Mouse (Mus musculus): ENCODE results near the gene Vmn1r236. TPM values are rescaled to one million over a fixed set of nuclear protein-coding genes. Genes with fewer than 3 reads are reported as not detected.
A peak's percentile ranks its signal among the peaks of the same experiment; 100 is the strongest.

The Vmn1r236 gene
- total and polyA plus RNA-seq, 3 experiments, result 0.01 TPM; not detected in 2

DNA sequence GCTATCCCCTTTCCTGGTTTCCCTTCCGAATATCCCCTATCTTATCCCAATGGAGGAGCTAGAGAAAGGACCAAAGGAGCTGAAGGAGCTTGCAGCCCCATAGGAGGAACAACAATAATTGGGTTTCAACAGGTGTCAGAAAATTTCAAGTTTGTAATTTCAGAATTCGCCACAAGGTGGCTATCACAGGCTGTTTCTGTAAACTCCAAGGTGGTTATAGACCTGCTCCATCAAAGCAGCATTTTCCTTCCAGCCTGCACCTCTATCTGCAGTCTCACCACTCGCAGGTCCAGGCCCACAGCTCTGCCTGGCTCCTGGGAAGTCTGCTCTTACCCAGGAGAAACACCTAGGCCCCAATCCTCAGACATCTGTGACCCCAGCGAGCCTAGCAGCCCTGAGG, 10.6 kb upstream of the Vmn1r236 start:
- Histone ChIP-seq H3K9ac (ENCODE audit: control insufficient read depth, low read depth, low read length, poor library complexity, severe bottlenecking) (no peak overlapping the region), H3K27me3 (ENCODE audit: control insufficient read depth in 1 of 2, insufficient read depth in 2 of 2, low read length in 2 of 2) (peaks cover 0 to 11% of the 10 kb centered on the region in 2 experiments; a peak in 3 of 4 replicates), H3K9me3 (replicated peaks; ENCODE audit: insufficient read depth, low read length) (no peaks in the 10 kb centered on the region), H3K27ac (ENCODE audit: control insufficient read depth, low read depth, low read length) (no peak overlapping the region), H3K4me3 (ENCODE audit: control insufficient read depth in 1 of 2, insufficient read depth in 1 of 2, low read depth in 2 of 2, low read length in 2 of 2) (no peak overlapping the region), H3K36me3 (ENCODE audit: control insufficient read depth in 1 of 2, insufficient read depth in 2 of 2, low read length in 2 of 2) (no peaks in the 10 kb centered on the region), H3K4me1 (ENCODE audit: control insufficient read depth in 1 of 2, insufficient read depth in 2 of 2, low read length in 2 of 2) (no peaks in the 10 kb centered on the region), H3K79me2 (ENCODE audit: control insufficient read depth, insufficient read depth, low read length, poor library complexity) (no peaks in the 10 kb centered on the region)
- TF ChIP-seq ZC3H11A (IDR thresholded peaks at IDR 0.05; ENCODE audit: low read depth, low read length) (peak; percentile 82), RCOR1 (IDR thresholded peaks at IDR 0.05; ENCODE audit: low read depth, low read length) (no peak), USF1 (IDR thresholded peaks at IDR 0.05; ENCODE audit: low read depth, low read length) (no peak), CHD1 (IDR thresholded peaks at IDR 0.05; ENCODE audit: low read depth, low read length) (no peak), MYC (IDR thresholded peaks at IDR 0.05; ENCODE audit: low read depth, low read length) (no peak), MAFK (IDR thresholded peaks at IDR 0.05; ENCODE audit: borderline replicate concordance, low read depth, low read length) (no peak), RAD21 (IDR thresholded peaks at IDR 0.05; ENCODE audit: low read depth, low read length) (peak; percentile 80), CTCF (IDR thresholded peaks at IDR 0.05 in 2 of 3, conservative IDR thresholded peaks at IDR 0.05 in 1 of 3; ENCODE audit: control insufficient read depth in 1 of 3, insufficient read depth in 1 of 3, low read depth in 2 of 3, low read length in 3 of 3, poor library complexity in 1 of 3, severe bottlenecking in 1 of 3) (peak; percentile 26 to 83 (median 38); a peak in 5 of 6 replicates), HCFC1 (IDR thresholded peaks at IDR 0.05; ENCODE audit: low read depth, low read length) (no peak), UBTF (IDR thresholded peaks at IDR 0.05; ENCODE audit: borderline replicate concordance, insufficient read depth, low read depth, low read length) (no peak), SMC3 (IDR thresholded peaks at IDR 0.05; ENCODE audit: low read depth, low read length) (peak; percentile 96)
- DNase-seq (ENCODE audit: low read depth, low spot score), result peak; percentile 81

- Histone ChIP-seq H3K27me3 (ENCODE audit: control insufficient read depth in 1 of 2, insufficient read depth in 2 of 2, low read length in 2 of 2) (no peaks in the 10 kb centered on the region), H3K9me3 (replicated peaks; ENCODE audit: insufficient read depth, low read length) (no peaks in the 10 kb centered on the region), H3K4me1 (ENCODE audit: control insufficient read depth in 1 of 2, insufficient read depth in 2 of 2, low read length in 2 of 2) (no peaks in the 10 kb centered on the region), H3K4me3 (ENCODE audit: control insufficient read depth in 1 of 2, insufficient read depth in 1 of 2, low read depth in 2 of 2, low read length in 2 of 2) (no peak overlapping the region), H3K36me3 (ENCODE audit: control insufficient read depth in 1 of 2, insufficient read depth in 2 of 2, low read length in 2 of 2) (no peaks in the 10 kb centered on the region), H3K9ac (ENCODE audit: control insufficient read depth, low read depth, low read length, poor library complexity, severe bottlenecking) (no peak overlapping the region), H3K79me2 (ENCODE audit: control insufficient read depth, insufficient read depth, low read length, poor library complexity) (no peaks in the 10 kb centered on the region), H3K27ac (ENCODE audit: control insufficient read depth, low read depth, low read length) (no peak overlapping the region)
- TF ChIP-seq CHD2 (IDR thresholded peaks at IDR 0.05; ENCODE audit: low read length) (no peak), ZC3H11A (IDR thresholded peaks at IDR 0.05; ENCODE audit: low read depth, low read length) (no peak), EP300 (IDR thresholded peaks at IDR 0.05; ENCODE audit: low read depth in 1 of 2, low read length in 2 of 2) (no peak)
- no peak for DNase-seq (ENCODE audit: low read depth, low spot score)
Observed at GRCm38 (mm10) chr17:21284395-21284794, 1.7 kb downstream of the Vmn1r236 start.

DNA sequence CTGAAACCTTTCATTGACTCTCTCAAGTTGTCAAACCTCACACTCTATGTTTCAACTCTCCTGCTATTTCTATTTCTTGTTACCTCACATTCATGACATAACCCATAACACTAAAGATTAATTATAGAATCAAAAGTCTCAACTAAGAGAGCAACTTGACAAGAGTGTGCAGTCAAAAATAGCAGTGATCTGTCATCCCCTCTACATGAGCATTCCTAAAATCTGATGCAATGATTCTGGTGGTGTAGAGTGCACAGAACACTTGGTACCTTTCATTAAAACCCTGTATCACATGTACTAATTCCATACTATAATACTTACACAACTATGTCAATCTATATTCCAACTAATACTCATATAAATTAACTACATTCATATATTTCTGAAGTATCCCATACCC, 7.0 kb downstream of the Vmn1r236 start:
- Histone ChIP-seq H3K9me3 (replicated peaks; ENCODE audit: insufficient read depth, low read length) (no peaks in the 10 kb centered on the region), H3K27me3 (ENCODE audit: control insufficient read depth in 1 of 2, insufficient read depth in 2 of 2, low read length in 2 of 2) (no peaks in the 10 kb centered on the region), H3K27ac (ENCODE audit: control insufficient read depth, low read depth, low read length) (no peak overlapping the region), H3K4me3 (ENCODE audit: control insufficient read depth in 1 of 2, insufficient read depth in 1 of 2, low read depth in 2 of 2, low read length in 2 of 2) (no peak overlapping the region), H3K79me2 (ENCODE audit: control insufficient read depth, insufficient read depth, low read length, poor library complexity) (no peaks in the 10 kb centered on the region), H3K9ac (ENCODE audit: control insufficient read depth, low read depth, low read length, poor library complexity, severe bottlenecking) (no peak overlapping the region), H3K36me3 (ENCODE audit: control insufficient read depth in 1 of 2, insufficient read depth in 2 of 2, low read length in 2 of 2) (no peaks in the 10 kb centered on the region), H3K4me1 (ENCODE audit: control insufficient read depth in 1 of 2, insufficient read depth in 2 of 2, low read length in 2 of 2) (no peaks in the 10 kb centered on the region)
- TF ChIP-seq CTCF (IDR thresholded peaks at IDR 0.05 in 2 of 3, conservative IDR thresholded peaks at IDR 0.05 in 1 of 3; ENCODE audit: control insufficient read depth in 1 of 3, insufficient read depth in 1 of 3, low read depth in 2 of 3, low read length in 3 of 3, poor library complexity in 1 of 3, severe bottlenecking in 1 of 3), result no peak
- TF ChIP-seq ZNF384 (IDR thresholded peaks at IDR 0.05; ENCODE audit: low read depth, low read length), result no peak
- no peak for TF ChIP-seq MAFK (IDR thresholded peaks at IDR 0.05; ENCODE audit: borderline replicate concordance, low read depth, low read length)
- no peak for DNase-seq (ENCODE audit: low read depth, low spot score)
